Mouse (Mus musculus) C2C12 (cell line): Measurements from ENCODE around the gene Pln. TPM values are rescaled to one million over a fixed set of nuclear protein-coding genes. Genes with fewer than 3 reads are reported as not detected.
A peak's percentile ranks its signal among the peaks of the same experiment; 100 is the strongest.

Experiments used
- H3K27me3 ChIP-seq: one replicate; pipeline ENCODE4 v1.6.1; 2011; ENCODE audit not compliant: control insufficient read depth, insufficient read depth, insufficient read length
- H3K36me3 ChIP-seq: one replicate; pipeline ENCODE4 v1.6.1; 2011; ENCODE audit not compliant: control insufficient read depth, insufficient read depth
- H3K4me3 ChIP-seq: one replicate; pipeline ENCODE4 v1.5.1; 2011; ENCODE audit warnings: mild to moderate bottlenecking, control low read depth; ENCODE audit not compliant: poor library complexity, insufficient read depth, severe bottlenecking
- H3K79me2 ChIP-seq: one replicate; pipeline ENCODE4 v1.6.1; 2011; ENCODE audit not compliant: control insufficient read depth, insufficient read depth
- H3K79me3 ChIP-seq: one replicate; pipeline ENCODE4 v1.6.1; 2011; ENCODE audit warnings: low read depth, control low read depth
- H3ac ChIP-seq: one replicate; pipeline ENCODE3; 2011; ENCODE audit warnings: low read depth; ENCODE audit not compliant: control insufficient read depth, insufficient read length
- CEBPB ChIP-seq: IDR thresholded peaks from one replicate; pipeline ENCODE4 v1.6.1; 2011; ENCODE audit warnings: low read depth, mild to moderate bottlenecking, control low read depth, moderate library complexity
- CTCF ChIP-seq: IDR thresholded peaks from one replicate; pipeline ENCODE4 v1.5.1; 2011; ENCODE audit not compliant: control insufficient read depth, insufficient read depth, insufficient read length
- FOSL1 ChIP-seq: IDR thresholded peaks from one replicate; pipeline ENCODE4 v1.8.0; 2011; ENCODE audit warnings: mild to moderate bottlenecking, low read length; ENCODE audit not compliant: poor library complexity, insufficient read depth, severe bottlenecking
- MAX ChIP-seq: IDR thresholded peaks from one replicate; pipeline ENCODE4 v1.6.1; 2011; ENCODE audit warnings: mild to moderate bottlenecking, control low read depth
- MYOD1 ChIP-seq: IDR thresholded peaks from one replicate; pipeline ENCODE4 v1.6.1; 2011; ENCODE audit warnings: low read depth; ENCODE audit not compliant: control insufficient read depth, insufficient read length
- MYOG ChIP-seq: IDR thresholded peaks from one replicate; pipeline ENCODE4 v1.6.1; 2011; ENCODE audit not compliant: control insufficient read depth, insufficient read length; ENCODE audit errors: extremely low read depth
- USF1 ChIP-seq: IDR thresholded peaks from one replicate; pipeline ENCODE4 v1.6.1; 2011; ENCODE audit warnings: low read depth, mild to moderate bottlenecking, control low read depth, moderate library complexity
- polyA plus RNA-seq: library from polyadenylated mRNA; unstranded; fragments of >200 nt; fragmentation: generic; extraction: Trizol; gene quantifications from one replicate; pipeline ENCODE4 v1.2.1, GENCODE M21; 2012; ENCODE audit warnings: missing spikeins

Gene Pln
- polyA plus RNA-seq, 1 experiment, result 0.04 TPM

- peaks cover 5% of the 10 kb centered on the region for H3K36me3 ChIP-seq
- no peaks in the 10 kb centered on the region for H3K79me2 ChIP-seq
- peaks cover 2% of the 10 kb centered on the region for H3K79me3 ChIP-seq
- TF ChIP-seq CEBPB, result no peak
- no peak for TF ChIP-seq FOSL1
- no peak for TF ChIP-seq MYOG
- no peak for TF ChIP-seq MAX
- no peak for TF ChIP-seq USF1
- TF ChIP-seq MYOD1, result no peak
- no peak for TF ChIP-seq CTCF
- H3K4me3 ChIP-seq, result no peak overlapping the region
- no peak overlapping the region for H3ac ChIP-seq
- H3K27me3 ChIP-seq, result no peaks in the 10 kb centered on the region
Measured at GRCm38 (mm10) chr10:53346916-53347315, 9.4 kb downstream of the Pln start.

DNA sequence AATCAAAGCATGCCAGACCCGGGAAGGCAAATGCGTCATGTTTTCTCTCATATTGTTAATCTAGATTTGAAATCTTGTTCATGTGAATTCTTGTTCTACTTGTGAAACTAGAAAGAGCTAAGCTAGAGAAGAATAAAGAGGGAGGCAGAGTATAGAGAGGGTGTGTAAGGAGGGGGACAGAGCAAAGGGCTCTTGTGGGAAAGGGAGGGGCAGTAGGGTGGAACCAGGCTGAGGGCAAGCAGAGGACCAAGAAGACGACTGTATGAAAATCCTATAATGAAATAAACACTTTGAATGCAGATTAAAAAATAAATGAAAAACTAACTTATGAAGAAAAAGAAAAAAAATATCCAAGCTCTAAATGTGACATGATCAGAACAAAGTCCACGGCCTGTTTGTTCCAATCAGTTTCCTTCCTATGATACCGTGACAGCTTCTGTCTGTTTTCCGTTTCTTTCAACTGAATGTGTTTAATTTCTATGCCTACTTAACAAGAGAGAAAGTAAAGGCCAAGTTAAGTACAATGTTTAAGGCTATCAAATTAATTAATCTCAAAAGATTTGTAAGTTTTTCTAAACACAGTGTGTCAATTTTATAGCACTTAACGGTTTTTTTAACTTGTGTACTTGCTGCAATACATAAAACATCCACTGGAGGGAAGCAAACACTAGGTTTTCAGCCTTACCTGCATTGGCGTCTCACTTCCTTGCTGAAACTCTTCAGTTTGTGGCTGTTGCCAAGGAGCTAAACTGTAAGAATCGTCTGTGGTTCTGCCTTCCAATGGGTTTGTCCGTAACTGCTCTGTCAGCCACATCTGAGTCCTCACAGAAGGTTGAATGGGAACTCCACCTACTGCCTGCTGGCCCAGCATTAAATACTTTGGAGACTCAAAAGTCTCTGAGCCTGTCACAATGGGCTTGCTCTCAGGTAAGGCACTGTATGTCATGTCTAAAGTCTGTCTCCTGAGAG is 10.6 kb downstream of the Pln start:
- Histone ChIP-seq H3K36me3 (peaks cover 5% of the 10 kb centered on the region), H3ac (no peak overlapping the region), H3K79me3 (peaks cover 2% of the 10 kb centered on the region), H3K79me2 (no peaks in the 10 kb centered on the region), H3K27me3 (no peaks in the 10 kb centered on the region), H3K4me3 (no peak overlapping the region)
- no peak for TF ChIP-seq CEBPB
- no peak for TF ChIP-seq MYOD1
- TF ChIP-seq MAX, result no peak
- peak; percentile 29 for TF ChIP-seq CTCF
- TF ChIP-seq USF1, result no peak

GRCm38 (mm10) chr10:53349254-53349653 is 11.8 kb downstream of the Pln start:
- Histone ChIP-seq H3K36me3 (peaks cover 5% of the 10 kb centered on the region), H3K79me2 (no peaks in the 10 kb centered on the region), H3K4me3 (no peak overlapping the region), H3K27me3 (no peaks in the 10 kb centered on the region), H3K79me3 (peaks cover 2% of the 10 kb centered on the region), H3ac (no peak overlapping the region)
- no peak for TF ChIP-seq MYOD1
- no peak for TF ChIP-seq USF1
- TF ChIP-seq FOSL1, result no peak
- no peak for TF ChIP-seq CTCF
- no peak for TF ChIP-seq CEBPB
- no peak for TF ChIP-seq MAX
- TF ChIP-seq MYOG, result no peak

DNA sequence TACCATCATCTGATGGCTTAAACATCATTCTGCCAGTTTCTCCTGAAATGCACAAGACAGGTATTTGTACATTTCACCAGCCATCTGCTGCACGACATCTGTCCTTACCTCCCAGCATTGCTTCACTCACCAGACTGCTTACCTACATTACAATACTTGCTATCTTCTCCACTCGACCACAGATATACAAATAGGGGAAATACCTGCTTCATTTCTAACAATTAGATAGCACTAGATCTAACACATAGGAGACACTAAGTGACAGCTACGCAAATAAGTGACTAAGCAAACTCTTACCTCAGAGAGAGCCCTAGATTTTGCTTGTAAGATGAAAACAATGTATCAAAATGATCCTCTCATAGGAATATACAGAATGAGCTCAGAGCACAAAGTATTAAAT is 16.2 kb downstream of the Pln start:
- peaks cover 13% of the 10 kb centered on the region for H3K36me3 ChIP-seq
- H3ac ChIP-seq, result no peak overlapping the region
- no peaks in the 10 kb centered on the region for H3K27me3 ChIP-seq
- no peaks in the 10 kb centered on the region for H3K79me3 ChIP-seq
- TF ChIP-seq FOSL1 (no peak), USF1 (no peak), MYOD1 (no peak), MAX (no peak), CTCF (no peak), MYOG (no peak), CEBPB (no peak)
- no peak overlapping the region for H3K4me3 ChIP-seq
- no peaks in the 10 kb centered on the region for H3K79me2 ChIP-seq

DNA sequence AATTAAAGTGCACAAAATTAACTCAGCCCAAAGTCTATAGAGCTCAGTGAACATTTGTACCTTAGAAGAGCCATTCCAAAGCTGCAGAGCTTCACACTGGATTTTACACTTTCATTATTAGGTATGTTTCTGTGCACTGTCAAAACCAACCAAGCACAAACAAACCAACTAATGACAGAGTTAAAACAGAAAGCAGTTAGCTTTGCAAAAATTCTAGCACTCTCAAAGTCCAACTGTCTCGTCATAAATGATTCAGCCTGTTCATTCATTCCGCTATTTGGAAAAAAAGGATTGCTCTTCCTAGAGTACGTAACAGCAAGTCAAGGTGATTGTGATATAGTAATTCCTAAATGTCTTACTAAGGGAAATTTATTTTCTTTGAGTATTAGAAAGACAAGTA is 21.5 kb downstream of the Pln start:
- no peak overlapping the region for H3ac ChIP-seq
- H3K4me3 ChIP-seq, result no peak overlapping the region
- H3K27me3 ChIP-seq, result no peaks in the 10 kb centered on the region
- TF ChIP-seq MYOD1, result no peak
- TF ChIP-seq USF1, result no peak
- no peak for TF ChIP-seq FOSL1
- no peak for TF ChIP-seq MAX
- H3K79me2 ChIP-seq, result peaks cover 4% of the 10 kb centered on the region
- peaks cover 12% of the 10 kb centered on the region for H3K36me3 ChIP-seq
- H3K79me3 ChIP-seq, result peaks cover 1% of the 10 kb centered on the region
